Mouse (Mus musculus) neural tube, embryonic 11.5 days (tissue): Measurements from ENCODE around the gene Idnk. TPM values are rescaled to one million over a fixed set of nuclear protein-coding genes. Genes with fewer than 3 reads are reported as not detected.
A peak's percentile ranks its signal among the peaks of the same experiment; 100 is the strongest.

Experiments
- ATAC-seq: fragments of 200-750 bp; cut with Nextera tagmentation; 2 replicates; pipeline ENCODE4 v1.8.0; 2017; ENCODE audit warnings: moderate number of reproducible peaks, mild to moderate bottlenecking, moderate TSS enrichment, moderate library complexity; ENCODE audit not compliant: insufficient read depth, low FRiP score, low TSS enrichment
- DNase-seq: peaks from one replicate; pipeline ENCODE4 v3.0.0-alpha.2; 2015; ENCODE audit warnings: low spot score
- H3K27ac ChIP-seq: fragments of 300-500 bp; sonication (generic); 2 replicates; pipeline ENCODE4 v1.5.1; 2014; ENCODE audit warnings: low read depth, mild to moderate bottlenecking, low read length
- H3K27me3 ChIP-seq: fragments of 300-500 bp; sonication (generic); 2 replicates; pipeline ENCODE4 v1.6.1; 2014; ENCODE audit warnings: mild to moderate bottlenecking, low read length, mixed read lengths; ENCODE audit not compliant: control insufficient read depth, insufficient read depth
- H3K36me3 ChIP-seq: fragments of 300-500 bp; sonication (generic); 2 replicates; pipeline ENCODE4 v1.6.1; 2014; ENCODE audit warnings: mild to moderate bottlenecking, low read length, moderate library complexity, mixed read lengths; ENCODE audit not compliant: control insufficient read depth, insufficient read depth
- H3K4me1 ChIP-seq: fragments of 300-500 bp; sonication (generic); 2 replicates; pipeline ENCODE4 v1.6.1; 2014; ENCODE audit warnings: low read length, mixed read lengths; ENCODE audit not compliant: control insufficient read depth, insufficient read depth
- H3K4me2 ChIP-seq: fragments of 300-500 bp; sonication (generic); 2 replicates; pipeline ENCODE4 v1.6.1; 2014; ENCODE audit warnings: low read depth, mild to moderate bottlenecking, moderate library complexity
- H3K4me3 ChIP-seq: fragments of 300-500 bp; sonication (generic); 2 replicates; pipeline ENCODE4 v1.5.1; 2014; ENCODE audit warnings: low read depth, low read length
- H3K9ac ChIP-seq: fragments of 300-500 bp; sonication (generic); 2 replicates; pipeline ENCODE4 v1.6.1; 2014; ENCODE audit warnings: mild to moderate bottlenecking, low read length
- H3K9me3 ChIP-seq: fragments of 300-500 bp; sonication (generic); 2 replicates; pipeline ENCODE4 v1.6.1; 2016; ENCODE audit warnings: low read length; ENCODE audit not compliant: control insufficient read depth
- WGBS: fragments of 180-500 bp; shearing (Covaris S2); extraction: QIAGEN DNeasy Blood & Tissue Kit; methylation state at CpG from one replicate; pipeline ENCODE4 v1.1.7; 2014; 5-methylcytosine and 5-hydroxymethylcytosine counted together
- polyA plus RNA-seq: library from polyadenylated mRNA; unstranded; fragments of >200 nt; fragmentation: Nextera tagmentation; extraction: Ambion mirVana; gene quantifications from 2 replicates; pipeline ENCODE4 v1.2.1, GENCODE M21; 2014

Idnk gene
- polyA plus RNA-seq, 1 experiment from 2014 or later = 54.4 TPM

DNA sequence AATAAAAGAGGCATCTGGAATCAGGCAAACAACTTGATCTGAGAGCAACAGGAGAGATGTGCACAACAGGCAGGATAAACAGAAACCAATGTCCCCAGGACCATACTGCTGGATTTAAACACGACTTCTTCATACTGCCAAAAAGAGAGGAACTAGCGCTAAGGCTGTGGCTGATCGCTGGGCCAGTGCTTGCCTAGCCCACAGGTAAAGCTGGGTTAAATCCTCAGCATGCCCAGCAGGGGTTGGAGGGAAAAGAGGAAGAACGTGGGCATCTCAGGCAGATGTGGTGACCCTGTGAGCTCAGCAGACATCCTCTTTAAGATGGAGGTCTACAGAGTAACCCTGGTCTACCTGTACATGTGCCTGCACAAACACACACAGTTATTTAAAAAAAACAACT lies 47.5 kb downstream of the Idnk start:
- Histone ChIP-seq H3K9me3 (no peaks in the 10 kb centered on the region), H3K36me3 (no peaks in the 10 kb centered on the region), H3K4me3 (no peak overlapping the region), H3K9ac (no peak overlapping the region), H3K27me3 (no peaks in the 10 kb centered on the region), H3K27ac (no peak overlapping the region), H3K4me1 (no peaks in the 10 kb centered on the region), H3K4me2 (no peak overlapping the region)
- no peak for ATAC-seq
- WGBS = 76% methylated on average over 4 of the region's 4 CpGs
- DNase-seq = no peak

DNA sequence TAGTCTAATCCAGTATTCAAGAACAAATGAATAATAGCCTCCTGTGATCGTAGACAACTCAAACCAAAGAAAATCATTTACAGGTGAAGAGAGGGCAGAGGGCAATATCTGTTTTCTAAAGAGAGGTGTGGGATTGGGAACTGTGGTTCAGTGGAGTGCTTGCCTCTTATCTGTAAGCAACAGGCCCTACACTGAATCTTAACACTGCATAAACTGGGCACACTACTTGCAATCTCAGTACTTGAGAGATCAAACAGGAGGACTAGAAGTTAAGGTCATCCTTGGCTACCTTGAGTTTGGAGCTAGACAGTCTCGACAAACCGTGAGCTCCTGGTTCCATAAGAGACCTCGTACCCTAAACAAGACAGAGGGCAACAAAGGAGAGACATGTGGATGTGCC lies 48.6 kb downstream of the Idnk start:
- no peak overlapping the region for H3K4me3 ChIP-seq
- H3K27ac ChIP-seq = no peak overlapping the region
- no peaks in the 10 kb centered on the region for H3K27me3 ChIP-seq
- ATAC-seq = no peak
- 92% methylated on average over 4 of the region's 4 CpGs for WGBS
- H3K9ac ChIP-seq = no peak overlapping the region
- no peak overlapping the region for H3K4me2 ChIP-seq
- no peaks in the 10 kb centered on the region for H3K36me3 ChIP-seq
- no peak for DNase-seq
- H3K9me3 ChIP-seq = no peaks in the 10 kb centered on the region
- no peaks in the 10 kb centered on the region for H3K4me1 ChIP-seq

DNA sequence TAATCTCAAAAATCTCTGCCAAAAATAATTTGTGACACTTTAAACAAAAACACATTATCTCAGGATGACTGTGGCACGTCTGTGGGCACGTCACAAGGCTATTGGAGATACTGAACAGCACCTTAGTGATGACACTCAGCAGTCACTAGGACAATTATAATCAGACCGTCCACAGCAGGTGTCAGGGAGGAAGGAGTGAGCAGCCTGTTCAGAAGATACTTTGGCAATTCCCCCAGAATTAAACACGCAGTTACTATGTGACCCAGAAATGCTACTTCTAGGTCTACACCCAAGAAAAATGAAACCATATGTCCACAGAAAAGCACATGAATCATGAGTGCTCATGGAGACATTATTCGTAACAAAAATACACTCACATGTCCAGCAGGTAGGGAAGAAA lies 53.0 kb downstream of the Idnk start:
- H3K9me3 ChIP-seq = no peaks in the 10 kb centered on the region
- no peaks in the 10 kb centered on the region for H3K27me3 ChIP-seq
- peaks cover 5% of the 10 kb centered on the region; the same call in 1 of the 2 replicates for H3K4me1 ChIP-seq
- DNase-seq (no peak), ATAC-seq (no peak)
- H3K4me2 ChIP-seq = no peak overlapping the region
- 82% methylated on average over 5 of the region's 5 CpGs for WGBS
- H3K27ac ChIP-seq = no peak overlapping the region
- H3K4me3 ChIP-seq = no peak overlapping the region
- no peaks in the 10 kb centered on the region for H3K36me3 ChIP-seq
- H3K9ac ChIP-seq = no peak overlapping the region

DNA sequence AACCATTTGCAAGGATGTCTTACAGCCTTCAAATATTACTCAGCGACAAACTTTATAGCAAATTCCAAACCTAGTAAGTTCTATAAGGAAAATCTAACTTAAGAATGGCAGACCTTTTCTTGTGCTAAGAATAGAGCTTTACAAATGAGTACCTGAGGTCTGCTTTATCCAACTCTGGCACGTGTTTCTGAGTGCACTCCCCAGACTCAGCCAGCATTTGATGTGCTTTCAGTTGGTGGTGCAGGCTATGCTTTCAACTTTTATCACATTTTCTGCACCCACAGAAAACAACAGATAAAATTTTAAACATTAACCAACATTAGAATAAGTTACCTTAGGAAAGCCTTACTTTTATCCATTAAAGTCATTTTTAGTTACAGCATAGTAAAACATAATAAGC lies 55.1 kb downstream of the Idnk start:
- WGBS = 95% methylated on average over 2 of the region's 2 CpGs
- Histone ChIP-seq H3K36me3 (no peaks in the 10 kb centered on the region), H3K27ac (no peak overlapping the region), H3K9me3 (no peaks in the 10 kb centered on the region), H3K9ac (no peak overlapping the region), H3K4me3 (no peak overlapping the region), H3K27me3 (no peaks in the 10 kb centered on the region), H3K4me1 (peaks cover 8% of the 10 kb centered on the region; the same call in 1 of the 2 replicates), H3K4me2 (no peak overlapping the region)
- DNase-seq = no peak
- ATAC-seq = no peak

DNA sequence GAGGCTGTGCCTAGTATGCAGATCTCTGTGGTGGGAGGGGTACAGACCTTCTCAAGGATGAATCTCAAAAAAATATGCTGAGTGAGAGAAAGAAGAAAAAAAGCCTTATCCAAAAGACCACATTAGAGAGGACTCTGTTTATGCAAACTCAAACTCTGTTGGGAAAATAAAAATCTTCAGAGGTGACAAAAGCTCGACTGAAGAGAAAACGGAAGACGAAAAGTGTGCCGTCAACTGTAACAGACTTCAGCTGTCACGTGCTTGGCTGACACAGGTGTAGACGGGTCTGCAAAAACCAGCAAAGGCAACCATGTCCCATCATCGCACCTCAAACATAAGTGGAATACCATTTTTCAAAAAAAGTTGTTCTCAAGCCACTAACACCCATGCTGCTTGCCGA lies 56.4 kb downstream of the Idnk start:
- DNase-seq (no peak), ATAC-seq (no peak)
- H3K27ac ChIP-seq = no peak overlapping the region
- 79% methylated on average over 8 of the region's 8 CpGs for WGBS
- no peaks in the 10 kb centered on the region for H3K36me3 ChIP-seq
- H3K4me1 ChIP-seq = peaks cover 8% of the 10 kb centered on the region; the same call in 1 of the 2 replicates
- H3K27me3 ChIP-seq = no peaks in the 10 kb centered on the region
- no peak overlapping the region for H3K4me3 ChIP-seq
- no peak overlapping the region for H3K9ac ChIP-seq
- peak overlapping the region; percentile 56 for H3K4me2 ChIP-seq
- no peaks in the 10 kb centered on the region for H3K9me3 ChIP-seq

Other genes with a start within 250 kb of the Idnk start
- gene Spock1, start 249.3 kb upstream of the Idnk start, polyA plus RNA-seq = 20.2 and 23.3 TPM in 2 replicates
- gene Klhl3, start 44.1 kb upstream of the Idnk start, polyA plus RNA-seq = 3.3 and 3.5 TPM in 2 replicates
- gene Hnrnpa0, start 29.1 kb upstream of the Idnk start, polyA plus RNA-seq = 47.3 and 51.0 TPM in 2 replicates
- 160 and 170 TPM in 2 replicates for gene Ubqln1, start 58.0 kb downstream of the Idnk start, polyA plus RNA-seq
- 40.4 and 44.9 TPM in 2 replicates for gene Gkap1, start 118.0 kb downstream of the Idnk start, polyA plus RNA-seq
- 1.0 and 1.7 TPM in 2 replicates for gene Kif27, start 201.5 kb downstream of the Idnk start, polyA plus RNA-seq
- 31.2 and 32.2 TPM in 2 replicates for gene 2210016F16Rik, start 227.6 kb downstream of the Idnk start, polyA plus RNA-seq
- gene Rmi1, start 244.6 kb downstream of the Idnk start, polyA plus RNA-seq = 29.8 and 32.1 TPM in 2 replicates
- gene Hnrnpk, start 245.7 kb downstream of the Idnk start, polyA plus RNA-seq = 2,400 and 2,440 TPM in 2 replicates